Mouse (Mus musculus) B cell, adult 62 days (primary cell): ENCODE data around the gene Tmem156. TPM values are rescaled to one million over a fixed set of nuclear protein-coding genes. Genes with fewer than 3 reads are reported as not detected.

ENCODE experiments used
- total RNA-seq: library from RNA; stranded (reverse); gene quantifications from 4 replicates; pipeline ENCODE4 v1.2.4, GENCODE M21; 2023

Gene Tmem156
- total RNA-seq: 25.4 to 30.9 TPM (median 26.4 TPM) in 4 replicates

DNA sequence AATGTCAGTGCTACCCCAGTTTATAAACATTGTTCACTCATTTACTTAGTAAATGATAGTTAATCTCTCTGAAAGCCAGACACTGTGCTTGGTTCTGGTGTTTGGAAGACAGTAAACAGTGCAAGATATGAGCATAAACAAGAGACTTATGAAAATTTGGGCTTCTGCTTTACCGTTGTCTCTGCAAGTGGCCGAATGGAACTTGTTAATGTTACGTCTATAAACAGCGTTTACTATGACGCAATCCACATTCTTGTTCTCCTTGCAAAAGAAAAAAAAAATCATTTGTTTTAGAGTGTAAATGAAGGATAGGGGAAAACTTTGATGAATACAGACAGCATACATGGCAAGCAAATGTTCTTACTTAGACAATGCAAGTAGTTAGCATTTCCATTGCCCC lies at the start of gene Tmem156:
Gene Tmem156 (minus strand): TSS at position 212 of the 400 bp plus-strand sequence.

GRCm38 (mm10) chr5:65106876-65107772 lies 15.2 kb upstream of the Tmem156 start, which contains the start of gene Klhl5:
Gene Klhl5 (plus strand): TSS chr5:65107539.

Other genes with a start within 250 kb of the Tmem156 start
- 94.9 to 120 TPM (median 95.7 TPM) in 4 replicates for gene Tlr1, start 158.6 kb downstream of the Tmem156 start, total RNA-seq
- gene Tlr6, start 132.0 kb downstream of the Tmem156 start, total RNA-seq: 18.0 to 23.8 TPM (median 20.4 TPM) in 4 replicates
- gene Fam114a1, start 122.1 kb downstream of the Tmem156 start, total RNA-seq: 3.6 to 7.2 TPM (median 5.2 TPM) in 4 replicates
- gene Klhl5, start 15.4 kb upstream of the Tmem156 start, total RNA-seq: 21.2 to 27.9 TPM (median 24.8 TPM) in 4 replicates
- gene Wdr19, start 107.6 kb upstream of the Tmem156 start, total RNA-seq: 1.3 to 2.3 TPM (median 1.9 TPM) in 4 replicates
- 79.2 to 93.3 TPM (median 87.3 TPM) in 4 replicates for gene Rfc1, start 243.5 kb upstream of the Tmem156 start, total RNA-seq